In the genomic region with DNA sequence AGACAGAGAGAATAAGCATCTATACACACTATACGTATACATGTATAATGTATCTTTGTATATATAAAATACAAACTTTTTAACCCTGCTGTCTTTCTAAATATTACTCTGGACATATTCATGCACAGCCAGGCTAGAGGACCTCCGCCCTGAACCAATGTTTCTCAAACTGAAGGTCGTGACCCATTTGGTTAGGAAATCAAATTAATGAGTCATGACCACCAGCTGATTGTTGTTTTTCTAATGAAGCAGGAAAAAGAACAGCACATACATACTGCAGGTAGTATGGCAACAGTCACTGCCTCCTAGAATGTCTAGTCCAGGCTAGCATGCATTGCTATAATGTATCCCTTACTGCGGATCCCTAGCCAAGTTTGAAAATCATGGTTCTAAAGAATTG, we compare ENCODE assay signal across 10 mouse cellular contexts. TPM values are rescaled to one million over a fixed set of nuclear protein-coding genes. Genes with fewer than 3 reads are reported as not detected.
DNase-seq lines count a peak whose midpoint lies in the region; ATAC-seq and TF ChIP-seq lines count a peak whose summit lies in the region.
"Had no signal": no experiment of that assay in that cellular context is flagged by ENCODE, and none has a peak within 500 bp of the region (broad histone marks: within the 10 kb centered on the region; RNA-seq: fewer than 3 reads in every experiment).

No protein-coding gene starts in this region.

- H3K4me1 ChIP-seq in heart, embryonic 10.5 days, result peaks cover 70% of the 10 kb centered on the region
- H3K4me1 ChIP-seq in kidney, postnatal 0 days (replicated peaks; ENCODE audit: insufficient read depth, low read length), result peaks cover 16% of the 10 kb centered on the region; the same call in 1 of the 2 replicates
- H3K4me1 ChIP-seq in brown adipose tissue, adult 24 weeks (ENCODE audit: control insufficient read depth, insufficient read depth, insufficient read length, low read length), result peaks cover 24% of the 10 kb centered on the region
- peaks cover 20% of the 10 kb centered on the region for H3K4me1 ChIP-seq in limb, embryonic 14.5 days (ENCODE audit: control insufficient read depth, insufficient read depth, low read length)

- no peak overlapping the region for H3K9ac ChIP-seq in kidney, postnatal 0 days (ENCODE audit: low read depth, low read length)
- H3K9ac ChIP-seq in limb, embryonic 14.5 days (ENCODE audit: low read depth, low read length, severe bottlenecking), result 0 out of 2 replicates have a peak overlapping the region, but pooled peaks have one; percentile 29
- H3K9ac ChIP-seq: liver, embryonic 13.5 days had no signal

- peaks cover 13% of the 10 kb centered on the region; the same call in 1 of the 2 replicates for H3K36me3 ChIP-seq in heart, embryonic 10.5 days
- H3K36me3 ChIP-seq in kidney, postnatal 0 days (ENCODE audit: insufficient read depth, low read length), result no peaks in the 10 kb centered on the region
- H3K36me3 ChIP-seq in limb, embryonic 14.5 days (ENCODE audit: control insufficient read depth, insufficient read depth, low read length), result no peaks in the 10 kb centered on the region
- H3K36me3 ChIP-seq: liver, embryonic 13.5 days had no signal

- H3K27me3 ChIP-seq in heart, embryonic 10.5 days (ENCODE audit: insufficient read depth, poor library complexity, severe bottlenecking), result no peaks in the 10 kb centered on the region
- H3K27me3 ChIP-seq in kidney, postnatal 0 days (ENCODE audit: insufficient read depth, low read length), result no peaks in the 10 kb centered on the region
- H3K27me3 ChIP-seq in limb, embryonic 14.5 days (ENCODE audit: control insufficient read depth, insufficient read depth, low read length), result no peaks in the 10 kb centered on the region

- 84% methylated on average over 4 of the region's 4 CpGs for WGBS in heart, embryonic 10.5 days
- 57% methylated on average over 4 of the region's 4 CpGs for WGBS in kidney, postnatal 0 days
- WGBS in limb, embryonic 14.5 days, result 83% methylated on average over 4 of the region's 4 CpGs

- intact Hi-C loops in heart, postnatal 36 days (cut with DNase I), result loop anchor here (10.0 kb wide), 1 partner anchor 96 kb away; no protein-coding TSS in a partner anchor

- no peaks in the 10 kb centered on the region for H3K9me3 ChIP-seq in heart, embryonic 10.5 days
- no peaks in the 10 kb centered on the region for H3K9me3 ChIP-seq in kidney, postnatal 0 days (replicated peaks; ENCODE audit: low read length)
- no peaks in the 10 kb centered on the region for H3K9me3 ChIP-seq in limb, embryonic 14.5 days (ENCODE audit: control insufficient read depth, low read length)
- H3K9me3 ChIP-seq: liver, embryonic 13.5 days had no signal

- H3K27ac ChIP-seq in heart, embryonic 10.5 days, result 0 out of 2 replicates have a peak overlapping the region, but pooled peaks have one; percentile 96
- H3K27ac ChIP-seq in kidney, postnatal 0 days, result no peak overlapping the region
- no peak overlapping the region for H3K27ac ChIP-seq in brown adipose tissue, adult 24 weeks (replicated peaks; ENCODE audit: low read depth, low read length)
- H3K27ac ChIP-seq in limb, embryonic 14.5 days (replicated peaks; ENCODE audit: low read depth, low read length), result no peak overlapping the region
- H3K27ac ChIP-seq: liver, embryonic 13.5 days had no signal

- TF ChIP-seq CTCF in kidney, postnatal 0 days (IDR thresholded peaks at IDR 0.05; ENCODE audit: low read depth), result no peak

- DNase-seq in heart, embryonic 10.5 days (ENCODE audit: low spot score), result no peak
- DNase-seq in heart, postnatal 36 days, result no peak
- DNase-seq in kidney, postnatal 0 days (ENCODE audit: low spot score), result no peak
- DNase-seq in kidney, postnatal 36 days, result no peak
- no peak for DNase-seq in limb, embryonic 14.5 days (ENCODE audit: low spot score)
- DNase-seq in right cerebral cortex, postnatal 14 days, result no peak
- no peak for DNase-seq in testis, postnatal 10 days (ENCODE audit: low spot score)
- DNase-seq: liver, embryonic 13.5 days; thymus, postnatal 36 days had no signal

- H3K4me2 ChIP-seq in kidney, postnatal 0 days (ENCODE audit: low read length), result peak overlapping the region; percentile 69
- peak overlapping the region; percentile 83; the same call in 1 of the 2 replicates for H3K4me2 ChIP-seq in limb, embryonic 14.5 days (replicated peaks; ENCODE audit: low read depth, low read length, severe bottlenecking)

- no peak for ATAC-seq in kidney, postnatal 0 days (replicated peaks; ENCODE audit: low FRiP score, low read depth)
- no peak for ATAC-seq in limb, embryonic 14.5 days (ENCODE audit: low FRiP score, low read depth)

- no peak for TF ChIP-seq POLR2A in limb, embryonic 14.5 days (IDR thresholded peaks at IDR 0.05; ENCODE audit: borderline replicate concordance, extremely low read depth, insufficient read depth, insufficient read length)

- peak overlapping the region; percentile 99; the same call in 1 of the 2 replicates for H3K4me3 ChIP-seq in heart, embryonic 10.5 days
- peak overlapping the region; percentile 99; the same call in 1 of the 2 replicates for H3K4me3 ChIP-seq in kidney, postnatal 0 days (replicated peaks; ENCODE audit: low read depth, low read length)
- H3K4me3 ChIP-seq in brown adipose tissue, adult 24 weeks (ENCODE audit: insufficient read depth, low read depth, low read length), result peak overlapping the region; percentile 92; the same call in 1 of the 2 replicates
- 0 out of 2 replicates have a peak overlapping the region, but pooled peaks have one; percentile 89 for H3K4me3 ChIP-seq in limb, embryonic 14.5 days (replicated peaks; ENCODE audit: low read length)
- H3K4me3 ChIP-seq: liver, embryonic 13.5 days had no signal

RNA-seq across cellular contexts. Expression of gene Ypel2, which starts 2.3 kb away (rescaled TPM):
- 13.0 and 21.5 TPM in 2 replicates for polyA plus RNA-seq in heart, embryonic 10.5 days (2016; fragmentation: Nextera tagmentation; extraction: Ambion mirVana)
- 10 to 100 TPM; 11.1 to 31.6 TPM for total RNA-seq in heart, postnatal 36 days (2021)
- polyA plus RNA-seq in kidney, postnatal 0 days (2015; fragmentation: Nextera tagmentation; extraction: Ambion mirVana), result 10.6 and 11.1 TPM in 2 replicates
- polyA plus RNA-seq in brown adipose tissue, adult 24 weeks (2012; ENCODE audit: insufficient read depth, insufficient read length, missing spikeins), result 9.6 and 11.2 TPM in 2 replicates
- polyA plus RNA-seq in limb, embryonic 14.5 days (2012; rRNA removed), result 9.2 TPM in 2 replicates
- 6.8 and 8.4 TPM in 2 replicates for polyA plus RNA-seq in limb, embryonic 14.5 days (2014; fragmentation: Nextera tagmentation; extraction: Ambion mirVana)
